Mouse (Mus musculus): ENCODE measurements around the gene Nrl. TPM values are rescaled to one million over a fixed set of nuclear protein-coding genes. Genes with fewer than 3 reads are reported as not detected.

Nrl gene
- polyA plus RNA-seq (2012; rRNA removed): 0.96 and 1.5 TPM in 2 replicates

DNA sequence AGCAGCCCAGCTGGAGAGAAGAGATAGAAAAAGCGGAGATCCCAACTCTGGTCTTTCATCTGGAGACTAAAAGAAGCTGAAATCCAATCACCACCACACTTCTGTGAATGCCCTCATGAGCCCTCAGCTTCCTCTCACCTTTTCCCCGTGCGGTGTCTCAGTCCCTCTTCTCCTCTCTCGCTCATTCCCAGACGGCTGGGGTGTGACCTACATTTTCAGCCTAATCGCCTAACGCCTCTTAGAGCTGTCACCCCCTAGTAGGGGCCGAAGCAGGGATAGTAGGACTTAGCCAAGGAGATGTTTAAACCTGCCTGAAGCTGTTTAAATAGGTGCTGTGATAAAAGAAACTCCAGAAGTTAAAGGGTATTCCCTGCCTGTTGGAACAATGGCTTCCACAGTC, at the start of gene Nrl:
Nrl (minus strand) TSS at position 197 of the 400 bp plus-strand sequence.

DNA sequence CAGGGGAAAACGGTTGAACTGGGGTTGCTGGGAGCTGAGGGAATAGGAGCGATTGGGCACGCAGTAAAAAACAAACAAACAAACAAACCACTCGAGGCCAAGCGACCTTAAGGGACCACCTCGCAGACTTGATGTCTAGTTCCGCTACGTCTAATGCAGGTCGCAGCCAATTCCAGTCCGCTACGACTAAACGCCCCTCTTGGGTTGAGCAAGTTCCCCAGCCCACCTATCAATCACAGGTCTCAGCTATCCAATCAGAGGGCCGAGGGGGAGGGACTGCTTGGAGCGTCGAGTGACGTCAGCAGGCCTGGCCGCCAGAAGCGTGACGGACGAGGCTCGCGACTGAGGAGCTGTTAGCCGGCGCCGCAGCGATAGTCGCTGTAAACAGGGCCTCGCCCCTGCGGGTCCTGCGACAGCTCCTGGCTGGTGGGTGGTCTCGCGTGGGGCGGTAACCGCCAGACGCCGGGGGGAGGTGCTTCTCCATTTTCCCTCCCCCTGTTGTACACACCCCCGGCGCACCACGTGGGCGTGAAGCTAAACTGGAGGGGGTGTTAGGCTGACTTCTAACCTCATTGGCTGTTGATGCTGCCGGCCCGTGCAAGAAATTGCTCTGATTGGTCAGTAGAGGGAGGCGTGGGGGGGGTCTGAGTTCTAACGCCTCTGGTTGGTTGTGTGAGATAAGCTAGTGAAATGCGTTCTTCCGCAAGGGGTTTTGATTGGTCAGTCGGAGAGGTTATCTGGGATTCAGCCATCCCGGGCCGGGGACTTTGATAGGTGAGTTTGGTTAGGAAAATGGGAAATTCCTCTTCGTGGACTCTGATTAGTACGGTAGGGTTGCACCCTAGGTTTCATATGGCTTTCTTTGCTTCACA, 35.7 kb upstream of the Nrl start, which contains the start of gene A730061H03Rik:
A730061H03Rik (minus strand) TSS at position 205 of the 872 bp plus-strand sequence.

DNA sequence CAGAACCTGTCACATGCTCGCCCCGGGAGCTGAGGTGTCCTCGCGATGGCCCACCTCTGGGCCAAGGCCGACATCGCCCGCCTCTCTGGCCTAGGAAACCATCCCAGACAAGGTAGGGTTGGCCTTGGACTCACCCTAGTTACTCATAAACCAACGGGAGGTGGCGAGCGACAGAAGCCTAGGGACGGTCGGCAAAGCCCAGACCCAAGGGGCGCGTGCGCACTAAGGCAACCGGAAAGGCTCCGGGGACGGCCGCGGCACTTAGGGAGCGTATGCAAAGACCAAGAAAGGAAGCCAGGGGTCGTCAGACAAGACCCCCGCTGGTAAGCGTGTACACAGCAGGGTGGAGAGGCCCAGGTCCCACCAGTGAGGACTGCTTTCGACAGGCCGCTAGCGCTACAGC, 35.0 kb upstream of the Nrl start, which contains the start of gene Dcaf11:
Dcaf11 (plus strand) TSS at position 208 of the 403 bp plus-strand sequence.

DNA sequence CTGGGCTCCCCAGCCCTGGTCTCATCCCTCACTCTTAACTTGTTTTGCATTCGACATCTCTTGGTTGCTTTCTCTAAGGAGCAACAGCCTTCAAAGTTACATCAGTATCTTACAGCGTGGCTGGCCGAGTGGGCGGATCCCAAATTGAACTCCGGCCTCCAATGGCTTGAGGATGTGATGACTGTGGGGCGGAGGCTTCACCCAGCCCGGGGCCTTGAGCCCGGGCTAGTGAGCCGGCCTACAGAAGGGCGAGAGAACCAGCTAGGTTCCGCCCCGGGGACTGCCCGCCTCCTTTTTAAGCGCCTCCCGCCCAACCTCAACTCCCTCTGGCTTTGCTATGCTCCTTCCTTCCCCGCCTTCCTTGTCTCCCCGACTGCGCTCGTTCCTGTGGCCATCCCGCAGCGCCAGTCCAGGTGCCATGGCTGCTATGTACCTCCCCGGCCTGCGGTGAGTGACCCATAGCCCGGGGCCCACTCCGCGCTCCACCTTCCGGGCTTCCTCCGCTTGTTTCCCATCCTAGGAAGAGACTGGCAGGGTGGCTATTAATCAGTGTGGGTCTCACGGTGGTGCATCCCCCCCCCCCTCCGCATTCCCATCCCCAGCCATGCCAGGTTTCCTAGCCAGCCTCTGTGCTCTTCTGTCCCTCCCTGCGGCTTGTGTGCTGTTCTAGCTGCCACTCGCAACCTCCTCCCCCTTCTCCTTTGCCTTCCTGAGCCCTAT, 15.4 kb upstream of the Nrl start, which contains the start of gene Pck2:
Pck2 (plus strand) TSS at position 200 of the 720 bp plus-strand sequence.

DNA sequence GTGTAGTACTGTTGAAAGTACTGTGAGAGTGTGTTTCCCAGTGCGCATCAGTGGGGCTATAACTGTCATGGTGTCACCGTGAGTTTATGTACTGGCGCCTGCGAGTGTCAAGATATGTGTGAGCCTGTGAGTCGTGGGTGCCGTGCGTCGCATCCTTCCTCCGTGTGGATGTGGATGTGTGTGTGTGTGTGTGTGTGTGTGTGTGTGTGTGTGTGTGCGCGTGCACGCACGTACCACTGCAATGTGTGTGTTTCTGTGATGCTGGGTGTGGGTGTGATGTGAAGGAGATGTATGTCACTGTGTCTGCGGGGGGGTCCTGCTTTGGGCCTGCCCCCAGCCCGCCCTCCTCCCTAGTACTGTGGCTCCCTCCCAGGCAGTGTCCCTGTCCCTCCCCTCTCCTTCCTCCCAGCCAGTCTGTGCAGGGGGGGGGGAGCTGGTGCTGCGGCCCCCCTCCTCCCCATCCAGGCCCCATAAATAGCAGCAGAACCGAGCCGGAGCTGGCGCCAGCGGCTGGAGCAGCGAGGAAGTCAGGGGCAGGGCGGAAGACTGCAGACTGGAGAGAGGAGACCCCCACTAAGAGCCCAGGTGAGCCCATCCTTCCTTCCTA, 14.6 kb downstream of the Nrl start, which contains the start of gene Cpne6:
Cpne6 (plus strand) TSS at position 321 of the 607 bp plus-strand sequence.

DNA sequence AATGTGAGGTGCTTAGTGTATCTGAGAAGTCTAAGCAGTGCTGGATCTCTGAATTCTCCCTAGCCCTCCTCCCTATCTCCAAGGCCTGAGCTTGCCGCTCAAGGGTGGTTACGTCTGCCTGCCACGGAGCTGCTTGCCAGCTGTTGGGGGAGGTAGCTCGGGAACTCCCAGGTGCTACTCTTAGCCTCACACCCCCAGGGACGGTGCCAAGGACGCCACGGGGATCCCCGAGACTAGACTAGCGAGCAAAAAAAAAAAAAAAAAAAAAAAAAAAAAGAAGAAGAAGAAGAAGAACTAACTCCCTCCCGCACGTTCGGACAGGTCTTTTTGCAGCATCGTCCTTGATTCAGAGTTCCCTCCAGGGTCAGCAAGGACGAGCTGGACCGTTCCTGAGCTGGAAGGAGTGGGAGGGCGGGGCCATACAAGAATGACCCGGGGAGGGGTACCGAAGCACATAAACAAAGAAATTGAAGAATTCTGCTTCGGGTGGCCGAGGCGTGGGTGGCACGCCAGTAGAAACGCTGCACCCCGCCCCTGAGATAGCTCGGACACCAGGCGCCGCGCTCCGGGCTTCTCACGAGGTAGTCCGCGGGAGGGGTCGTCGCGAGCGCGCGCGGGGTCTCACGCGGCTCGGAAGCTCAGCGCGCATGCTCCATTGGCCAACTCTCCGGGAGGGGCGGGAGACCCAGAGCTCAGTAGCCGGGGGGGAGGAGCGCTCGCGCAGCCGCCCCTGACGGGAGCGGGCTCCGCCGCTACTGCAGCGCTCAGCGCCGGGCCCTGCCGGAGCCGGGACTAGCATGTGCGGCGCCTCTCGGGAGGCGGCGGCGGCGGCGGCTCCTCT, 34.2 kb downstream of the Nrl start, which contains the start of gene Carmil3:
Carmil3 (plus strand) TSS at position 291 of the 841 bp plus-strand sequence.

DNA sequence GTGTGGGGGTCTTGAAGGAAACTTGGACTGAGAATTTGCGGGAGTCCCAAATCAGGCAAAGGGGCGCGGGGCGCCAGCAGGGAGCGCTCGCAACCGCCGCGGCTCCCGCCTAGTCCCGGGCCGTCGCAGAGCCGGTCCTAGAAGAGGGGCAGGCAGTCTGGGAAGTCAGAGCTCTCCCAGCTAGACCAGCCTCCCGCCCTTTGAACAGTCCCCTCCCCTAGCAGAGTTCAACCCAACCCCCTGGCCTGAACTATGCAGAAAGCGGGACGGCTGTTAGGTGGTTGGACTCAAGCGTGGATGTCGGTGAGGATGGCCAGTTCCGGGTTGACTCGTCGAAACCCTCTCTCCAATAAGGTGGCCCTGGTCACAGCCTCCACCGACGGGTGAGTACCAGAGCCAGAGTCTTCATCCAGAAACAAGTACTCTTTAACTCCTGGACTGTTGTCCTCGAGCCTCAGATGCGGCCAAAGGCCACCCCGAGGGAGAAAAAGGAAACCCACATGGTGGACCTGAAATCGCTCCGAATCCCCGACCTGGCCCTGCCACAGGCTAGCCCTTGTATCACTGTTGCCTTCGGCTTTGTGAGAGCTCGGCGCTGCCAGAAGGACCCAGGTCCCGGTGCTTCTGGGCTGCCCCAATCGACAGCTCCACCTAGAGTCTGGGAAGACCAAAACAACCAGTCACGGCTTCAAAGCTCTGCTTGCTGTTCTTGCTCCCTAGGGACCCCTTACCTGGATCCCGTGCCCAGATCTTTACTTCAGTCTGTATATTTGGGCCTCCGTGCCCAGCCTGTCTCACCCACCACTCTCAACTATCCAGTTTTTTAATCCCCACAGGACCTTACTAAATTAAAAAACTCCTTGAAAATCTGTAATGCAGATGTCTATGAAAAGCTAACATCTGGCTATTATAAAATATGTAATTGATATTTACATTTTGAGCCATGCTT, 45.9 kb downstream of the Nrl start, which contains the start of gene Dhrs4:
Dhrs4 (plus strand) TSS at position 108 of the 949 bp plus-strand sequence.

Other genes with a start within 250 kb of the Nrl start
- gene Dhrs4, start 46.2 kb downstream of the Nrl start, polyA plus RNA-seq (2012; rRNA removed): 14.6 and 15.1 TPM in 2 replicates
- 237 and 240 TPM in 2 replicates for gene Carmil3, start 34.3 kb downstream of the Nrl start, polyA plus RNA-seq (2012; rRNA removed)
- 44.9 and 48.5 TPM in 2 replicates for gene Cpne6, start 14.5 kb downstream of the Nrl start, polyA plus RNA-seq (2012; rRNA removed)
- 22.0 and 24.8 TPM in 2 replicates for gene Pck2, start 15.3 kb upstream of the Nrl start, polyA plus RNA-seq (2012; rRNA removed)
- 98.1 and 109 TPM in 2 replicates for gene Dcaf11, start 35.0 kb upstream of the Nrl start, polyA plus RNA-seq (2012; rRNA removed)
- gene A730061H03Rik, start 35.4 kb upstream of the Nrl start, polyA plus RNA-seq (2012; rRNA removed): 0.59 TPM in 1 of 2 replicates, not detected in the other
- gene Fitm1, start 50.6 kb upstream of the Nrl start, polyA plus RNA-seq (2012; rRNA removed): 0.08 and 2.9 TPM in 2 replicates
- gene Psme1, start 53.1 kb upstream of the Nrl start, polyA plus RNA-seq (2012; rRNA removed): 138 and 140 TPM in 2 replicates
- gene Emc9, start 60.3 kb upstream of the Nrl start, polyA plus RNA-seq (2012; rRNA removed): 43.1 and 47.2 TPM in 2 replicates
- gene Psme2, start 66.1 kb upstream of the Nrl start, polyA plus RNA-seq (2012; rRNA removed): 76.9 and 77.8 TPM in 2 replicates
- 21.9 and 24.7 TPM in 2 replicates for gene Rnf31, start 66.7 kb upstream of the Nrl start, polyA plus RNA-seq (2012; rRNA removed)
- 24.2 and 30.3 TPM in 2 replicates for gene Irf9, start 78.6 kb upstream of the Nrl start, polyA plus RNA-seq (2012; rRNA removed)
- 17.6 and 22.2 TPM in 2 replicates for gene Rec8, start 93.1 kb upstream of the Nrl start, polyA plus RNA-seq (2012; rRNA removed)
- gene Ipo4, start 111.0 kb upstream of the Nrl start, polyA plus RNA-seq (2012; rRNA removed): 202 and 205 TPM in 2 replicates
- 5.1 TPM in 2 replicates for gene Gm49378, start 112.9 kb upstream of the Nrl start, polyA plus RNA-seq (2012; rRNA removed)
- 35.5 and 36.6 TPM in 2 replicates for gene Tm9sf1, start 118.8 kb upstream of the Nrl start, polyA plus RNA-seq (2012; rRNA removed)
- gene Tssk4, start 125.2 kb upstream of the Nrl start, polyA plus RNA-seq (2012; rRNA removed): 1.2 and 1.4 TPM in 2 replicates
- 49.7 and 51.7 TPM in 2 replicates for gene Mdp1, start 135.5 kb upstream of the Nrl start, polyA plus RNA-seq (2012; rRNA removed)
- gene Gmpr2, start 147.0 kb upstream of the Nrl start, polyA plus RNA-seq (2012; rRNA removed): 39.3 and 44.8 TPM in 2 replicates
- gene Nedd8, start 147.1 kb upstream of the Nrl start, polyA plus RNA-seq (2012; rRNA removed): 467 and 498 TPM in 2 replicates
- gene Tinf2, start 156.8 kb upstream of the Nrl start, polyA plus RNA-seq (2012; rRNA removed): 19.4 and 19.8 TPM in 2 replicates
- 0.31 and 2.6 TPM in 2 replicates for gene Tgm1, start 188.9 kb upstream of the Nrl start, polyA plus RNA-seq (2012; rRNA removed)
- gene Rabggta, start 197.3 kb upstream of the Nrl start, polyA plus RNA-seq (2012; rRNA removed): 70.1 and 73.0 TPM in 2 replicates
- 87.8 and 91.7 TPM in 2 replicates for gene Dhrs1, start 220.7 kb upstream of the Nrl start, polyA plus RNA-seq (2012; rRNA removed)
- 18.7 and 19.3 TPM in 2 replicates for gene Nop9, start 220.7 kb upstream of the Nrl start, polyA plus RNA-seq (2012; rRNA removed)
- gene Cideb, start 233.5 kb upstream of the Nrl start, polyA plus RNA-seq (2012; rRNA removed): 0.88 and 1.0 TPM in 2 replicates
- 0.35 and 0.48 TPM in 2 replicates for gene Ltb4r2, start 236.4 kb upstream of the Nrl start, polyA plus RNA-seq (2012; rRNA removed)
- gene Ltb4r1, start 241.0 kb upstream of the Nrl start, polyA plus RNA-seq (2012; rRNA removed): 0.47 and 0.59 TPM in 2 replicates